Mouse (Mus musculus) kidney, adult 8-10 months (tissue): ENCODE measurements at regions not wholly inside any gene's neighbourhood (a gene's known extent, or its start where the extent isn't known, plus 50 kb on each side); places are given as distances from the start of the nearest gene placed in this dataset.
A peak's percentile ranks its signal among the peaks of the same experiment; 100 is the strongest.
"Not testable (repeated sequence)": the region's sequence is repeated elsewhere in the genome, so short reads cannot be mapped to it uniquely, and the experiment has no call there.

Experiments used
- DNase-seq, 2 experiments: peaks; one replicate each; pipeline ENCODE4 v3.0.0; 2022

DNA sequence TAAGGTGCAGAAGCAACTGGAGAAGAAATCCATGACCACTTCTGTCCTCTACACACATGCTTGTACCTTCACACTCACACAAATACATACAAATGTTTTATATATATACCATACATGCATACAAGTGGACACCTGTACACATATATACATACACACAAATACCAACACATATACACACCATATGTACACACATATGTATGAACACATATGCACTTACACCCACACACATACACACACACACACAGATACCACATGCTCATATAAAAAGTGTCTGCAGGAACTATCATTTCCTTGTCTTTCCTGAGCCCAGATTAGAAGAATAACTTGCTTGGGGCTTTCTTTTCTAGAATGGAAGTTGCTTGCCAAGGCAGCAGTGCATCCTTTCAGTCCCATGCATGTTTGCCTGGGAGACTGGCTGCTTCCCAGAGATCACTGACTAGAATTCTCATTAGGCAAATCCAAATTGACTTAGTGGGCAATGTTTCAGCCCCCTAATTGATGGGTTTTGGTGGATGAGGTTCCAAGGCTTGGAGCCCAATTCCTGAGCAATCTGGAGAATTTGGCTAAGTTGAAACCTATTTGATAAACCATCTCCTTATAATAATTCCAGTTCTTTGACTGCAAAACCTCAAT, 169.2 kb upstream of the Hddc2 start:
- no peak for DNase-seq

DNA sequence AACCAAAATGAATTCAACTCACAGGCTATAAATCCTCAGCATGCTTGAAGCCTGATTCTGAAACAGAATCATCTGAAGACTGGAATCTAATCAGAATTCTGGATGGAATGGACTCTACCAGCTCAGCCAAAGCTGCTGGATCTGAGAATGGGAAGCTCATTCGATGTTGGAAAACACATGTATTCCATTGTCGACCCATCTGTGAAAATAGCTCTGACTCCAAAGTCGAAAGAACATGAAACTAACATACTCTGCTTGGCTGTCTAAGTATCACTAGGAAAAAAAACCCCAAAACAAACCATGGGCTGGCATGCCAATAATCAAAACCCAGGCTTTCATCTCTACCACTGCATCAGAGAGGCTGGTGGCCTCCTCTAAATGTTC, 168.7 kb upstream of the Hddc2 start:
- DNase-seq: no peak

DNA sequence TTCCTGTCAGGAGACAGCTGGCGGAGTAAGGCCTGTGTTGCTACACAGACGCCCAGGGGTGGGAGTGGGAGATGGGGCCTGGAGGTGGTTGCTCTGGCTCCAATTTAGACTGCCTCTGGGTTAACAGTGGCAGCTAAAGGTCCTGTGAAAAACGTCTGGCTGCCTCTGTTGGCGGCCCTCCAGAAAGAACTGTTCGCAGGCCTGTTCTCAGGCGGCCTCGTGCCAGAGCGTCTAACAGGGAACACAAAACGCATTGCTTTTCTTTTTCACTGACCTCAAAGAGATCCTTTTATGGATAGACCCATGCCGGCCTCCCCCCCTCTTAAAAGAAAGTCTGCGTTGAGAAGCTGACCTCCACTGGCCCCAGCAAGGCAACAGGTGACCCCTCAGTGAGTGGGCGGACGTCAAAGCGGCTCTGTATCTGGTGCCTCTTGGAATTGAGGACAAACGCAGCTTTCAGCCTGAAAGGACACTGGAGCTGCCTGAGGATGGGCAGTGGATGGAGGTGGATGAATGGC, 140.0 kb upstream of the Hddc2 start:
- peak; percentile 10 to 19 for DNase-seq

- no peak for DNase-seq
Observed at GRCm38 (mm10) chr10:31189577-31189976, 123.6 kb upstream of the Hddc2 start.

- DNase-seq: not testable (repeated sequence)
Observed at GRCm38 (mm10) chr10:31212164-31212563, 101.0 kb upstream of the Hddc2 start.

DNA sequence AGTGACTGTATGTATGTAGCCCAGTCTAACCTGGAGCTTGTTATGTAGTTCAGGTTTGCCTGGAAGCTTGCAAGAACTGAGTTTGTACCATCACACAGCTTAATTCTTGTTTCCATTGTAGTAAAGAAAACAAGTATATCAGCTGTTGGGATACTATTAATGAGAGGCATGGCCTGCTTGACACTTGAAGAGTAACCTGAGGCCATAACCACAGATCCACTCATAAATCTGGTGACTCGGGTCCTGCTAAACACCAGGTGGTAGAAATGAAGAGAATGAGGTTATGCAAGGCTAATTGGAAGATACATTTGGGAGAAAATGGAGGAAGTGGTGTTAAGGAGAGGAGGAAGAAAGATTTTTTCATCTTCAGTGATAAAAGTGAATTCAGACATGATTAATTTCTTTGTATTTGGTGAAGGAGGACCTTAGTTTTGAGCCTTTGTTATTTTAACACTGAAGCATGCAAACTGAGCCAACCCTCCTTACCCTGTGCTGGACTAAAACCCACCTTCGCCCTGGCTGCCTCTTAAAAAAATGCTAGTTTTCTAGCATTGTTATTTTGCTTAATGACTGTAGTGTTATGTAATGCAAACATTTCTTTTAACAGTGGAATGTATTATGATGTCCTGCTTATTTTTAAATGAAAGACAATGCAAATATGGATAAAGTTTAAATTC, 100.3 kb upstream of the Hddc2 start:
- no peak for DNase-seq

- DNase-seq: no peak
Observed at GRCm38 (mm10) chr10:31221902-31222301, 91.3 kb upstream of the Hddc2 start.

DNA sequence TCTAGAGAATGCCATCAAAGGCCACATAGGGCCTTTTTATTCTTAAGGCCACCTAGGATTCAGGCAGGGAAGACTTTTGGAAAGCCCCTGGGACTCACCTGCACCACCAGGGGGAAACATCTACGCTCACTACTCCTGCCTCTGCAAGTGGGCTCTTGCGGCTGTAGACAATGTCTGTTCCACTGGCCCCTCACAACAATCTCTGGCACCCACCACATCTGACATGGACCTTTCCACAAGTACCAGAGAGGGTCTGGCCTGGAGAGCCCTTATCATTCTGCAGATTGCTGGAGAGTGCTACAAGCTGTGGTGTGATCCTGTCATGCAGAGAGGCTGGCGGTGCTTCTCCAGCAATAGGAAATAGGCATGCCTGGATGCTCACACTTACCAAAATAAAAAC, 84.1 kb upstream of the Hddc2 start:
- DNase-seq: no peak

- DNase-seq: no peak
Observed at GRCm38 (mm10) chr10:31242442-31242966, 70.7 kb upstream of the Hddc2 start.

DNA sequence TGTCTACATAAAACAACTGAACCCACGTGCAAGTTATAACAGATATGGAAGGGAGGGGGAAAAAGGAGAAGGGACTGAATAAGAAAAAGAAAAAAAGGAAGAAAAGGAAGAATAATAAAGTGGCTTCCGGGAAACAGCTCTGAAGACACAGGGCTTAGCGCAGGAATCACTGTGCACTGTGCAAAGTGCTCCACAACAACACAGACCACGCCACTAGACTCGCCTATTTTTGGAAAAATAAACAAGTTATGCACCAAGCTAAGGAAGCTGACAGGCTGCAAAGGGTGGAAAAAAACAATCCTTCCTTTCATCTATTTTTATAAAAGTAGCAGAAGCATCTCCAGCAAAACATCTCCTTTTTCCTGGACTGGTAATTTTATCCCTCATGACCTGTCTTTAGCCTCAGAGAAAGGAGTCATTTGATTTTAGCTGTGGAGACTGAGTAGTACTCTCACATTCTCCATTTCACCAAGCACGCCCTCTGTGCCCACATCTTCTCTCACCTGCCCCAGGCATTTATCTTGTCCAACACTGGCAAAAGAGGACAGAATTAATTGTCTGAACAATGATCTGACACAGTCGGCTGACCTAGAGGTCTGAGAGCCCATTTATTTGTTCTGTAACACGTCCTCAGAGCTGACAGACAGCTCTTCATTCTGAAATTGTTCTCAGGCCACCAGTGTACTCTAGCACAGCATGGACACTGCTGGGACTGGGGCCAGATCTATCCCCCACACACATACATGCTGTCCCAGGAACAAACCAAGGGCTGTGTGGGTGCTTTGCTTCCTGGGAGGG, 60.4 kb upstream of the Hddc2 start:
- no peak for DNase-seq

DNA sequence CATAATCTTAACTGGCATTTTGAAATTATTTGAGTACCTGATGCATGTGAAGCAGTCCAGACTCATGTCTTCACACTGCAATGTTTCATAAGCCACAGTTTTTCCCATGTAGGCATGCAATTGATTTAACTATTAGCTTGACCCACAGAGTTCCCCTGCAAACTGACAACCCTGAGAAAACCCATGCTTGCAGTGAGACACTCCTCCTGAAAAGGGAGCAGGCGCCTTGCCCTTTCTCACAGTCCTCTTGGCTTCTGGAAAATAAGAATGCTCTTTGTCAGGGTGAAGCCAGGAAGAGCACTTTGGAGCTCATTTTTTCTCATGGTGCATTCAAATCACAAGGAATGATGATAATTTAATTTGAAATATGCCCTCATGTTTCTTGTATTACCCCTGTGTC, 56.2 kb upstream of the Hddc2 start:
- no peak for DNase-seq

- DNase-seq: no peak
Observed at GRCm38 (mm10) chr10:31257611-31258010, 55.6 kb upstream of the Hddc2 start.

DNA sequence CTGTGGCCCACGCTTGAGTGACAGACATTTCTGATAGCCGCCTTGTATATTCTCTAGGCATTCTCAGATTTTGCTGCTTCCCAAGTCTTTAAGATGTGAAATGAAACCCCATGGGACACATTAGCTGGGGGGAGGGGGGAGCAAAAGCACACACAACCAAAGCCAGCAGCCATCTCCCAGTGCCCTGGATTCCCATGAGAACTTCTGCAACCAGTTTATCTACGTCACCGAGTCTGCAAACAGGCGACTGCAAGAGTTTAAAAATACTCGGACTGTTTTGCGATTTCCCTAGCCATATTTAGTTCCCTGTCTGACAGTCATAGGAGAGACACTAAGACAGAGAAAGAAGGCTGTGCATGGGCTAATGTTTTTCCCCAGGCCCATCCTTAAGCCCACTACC, 52.3 kb upstream of the Hddc2 start:
- DNase-seq: peak; percentile 5 to 11
